Mouse (Mus musculus) embryonic facial prominence, embryonic 11.5 days (tissue): Measurements from ENCODE around the gene Ndufb7. TPM values are rescaled to one million over a fixed set of nuclear protein-coding genes. Genes with fewer than 3 reads are reported as not detected.

Source experiments
- ATAC-seq: fragments of 200-750 bp; cut with Nextera tagmentation; replicated peaks from 2 replicates; pipeline ENCODE4 v1.8.0; 2017; ENCODE audit warnings: low read depth; ENCODE audit not compliant: insufficient number of reproducible peaks, low FRiP score, low TSS enrichment
- DNase-seq: peaks from one replicate; pipeline ENCODE4 v3.0.0-alpha.2; 2015; ENCODE audit warnings: low spot score
- H3K27ac ChIP-seq: fragments of 300-500 bp; sonication (generic); replicated peaks from 2 replicates; pipeline ENCODE4 v1.5.1; 2014; ENCODE audit warnings: mild to moderate bottlenecking, low read depth, low read length, control low read depth
- H3K27me3 ChIP-seq: fragments of 300-500 bp; sonication (generic); 2 replicates; pipeline ENCODE4 v1.6.1; 2014; ENCODE audit warnings: mild to moderate bottlenecking, low read length, moderate library complexity, mixed read lengths; ENCODE audit not compliant: control insufficient read depth, insufficient read depth
- H3K36me3 ChIP-seq: fragments of 300-500 bp; sonication (generic); replicated peaks from 2 replicates; pipeline ENCODE4 v1.6.1; 2014; ENCODE audit warnings: low read depth, mild to moderate bottlenecking, low read length, moderate library complexity, mixed read lengths; ENCODE audit not compliant: control insufficient read depth, insufficient read depth
- H3K4me1 ChIP-seq: fragments of 300-500 bp; sonication (generic); 2 replicates; pipeline ENCODE4 v1.6.1; 2014; ENCODE audit warnings: low read length, mixed read lengths; ENCODE audit not compliant: control insufficient read depth, insufficient read depth
- H3K4me2 ChIP-seq: fragments of 300-500 bp; sonication (generic); 2 replicates; pipeline ENCODE4 v1.6.1; 2014; ENCODE audit warnings: low read depth, mild to moderate bottlenecking, control low read depth, low read length, moderate library complexity
- H3K4me3 ChIP-seq: fragments of 300-500 bp; sonication (generic); 2 replicates; pipeline ENCODE4 v1.5.1; 2014; ENCODE audit warnings: low read depth, low read length, control low read depth
- H3K9ac ChIP-seq: fragments of 300-500 bp; sonication (generic); replicated peaks from 2 replicates; pipeline ENCODE4 v1.6.1; 2014; ENCODE audit warnings: mild to moderate bottlenecking, control low read depth, low read length
- H3K9me3 ChIP-seq: fragments of 300-500 bp; sonication (generic); replicated peaks from 2 replicates; pipeline ENCODE4 v1.6.1; 2016; ENCODE audit warnings: mild to moderate bottlenecking, low read length, inconsistent platforms, mixed read lengths; ENCODE audit not compliant: control insufficient read depth
- WGBS: fragments of 180-500 bp; shearing (Covaris S2); extraction: QIAGEN DNeasy Blood & Tissue Kit; methylation state at CpG from one replicate; pipeline ENCODE4 v1.1.7; 2014; 5-methylcytosine and 5-hydroxymethylcytosine counted together
- polyA plus RNA-seq: library from polyadenylated mRNA; unstranded; fragments of >200 nt; fragmentation: Nextera tagmentation; extraction: Ambion mirVana; gene quantifications from 2 replicates; pipeline ENCODE4 v1.2.1, GENCODE M21; 2014

Ndufb7 gene
- polyA plus RNA-seq, 1 experiment from 2014 or later = 327 TPM

GRCm38 (mm10) chr8:83572246-83572812 is 5.9 kb downstream of the Ndufb7 start:
- ATAC-seq (no peak), DNase-seq (no peak)
- no peaks in the 10 kb centered on the region for H3K27me3 ChIP-seq
- no peak overlapping the region for H3K9ac ChIP-seq
- 92% methylated on average over 5 of the region's 5 CpGs for WGBS
- H3K36me3 ChIP-seq = peaks cover 11% of the 10 kb centered on the region
- no peaks in the 10 kb centered on the region for H3K9me3 ChIP-seq
- H3K27ac ChIP-seq = no peak overlapping the region
- no peak overlapping the region for H3K4me3 ChIP-seq
- H3K4me1 ChIP-seq = peaks cover 5% of the 10 kb centered on the region
- H3K4me2 ChIP-seq = no peak overlapping the region

DNA sequence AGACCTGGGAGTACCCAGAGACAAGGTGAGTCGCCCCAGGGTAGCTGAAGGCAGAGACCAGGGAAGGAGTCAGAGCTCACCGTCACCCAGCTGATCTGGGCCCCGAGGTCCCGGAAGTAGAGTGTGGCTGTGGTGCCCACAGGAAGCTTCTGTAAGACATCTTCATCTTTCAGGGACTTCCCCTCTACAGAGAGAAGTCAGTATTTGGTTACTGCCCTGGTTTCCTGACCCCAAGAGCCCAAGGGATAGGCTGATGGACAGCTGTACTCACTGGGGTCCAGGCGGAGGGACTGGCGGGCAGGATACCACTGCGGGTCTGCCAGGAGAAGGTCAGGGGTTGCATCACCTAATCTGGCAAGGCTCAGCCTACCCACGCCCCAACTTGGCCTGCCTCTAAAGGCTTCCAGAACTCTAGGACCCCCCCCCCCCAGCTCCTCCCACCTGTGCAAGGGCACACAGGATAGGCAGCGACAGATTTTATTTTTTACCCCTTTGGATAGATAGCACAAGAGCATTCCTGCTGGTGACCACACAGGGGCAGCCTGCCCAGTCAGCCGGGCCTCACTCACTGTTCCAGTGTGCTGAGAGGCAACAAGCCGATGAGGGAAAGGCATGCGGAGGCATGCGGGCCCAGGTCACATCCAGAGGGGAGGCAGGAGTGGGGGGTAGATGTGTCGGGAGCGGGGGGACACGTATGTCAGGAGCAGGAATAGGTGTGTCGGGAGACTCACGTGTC is 6.8 kb downstream of the Ndufb7 start:
- H3K4me1 ChIP-seq = peaks cover 9% of the 10 kb centered on the region
- WGBS = 72% methylated on average over 18 of the region's 18 CpGs

GRCm38 (mm10) chr8:83574631-83575315 is 8.3 kb downstream of the Ndufb7 start:
- Histone ChIP-seq H3K36me3 (peaks cover 11% of the 10 kb centered on the region), H3K27ac (no peak overlapping the region), H3K9me3 (no peaks in the 10 kb centered on the region), H3K9ac (no peak overlapping the region), H3K4me3 (no peak overlapping the region), H3K4me1 (peaks cover 11% of the 10 kb centered on the region), H3K27me3 (no peaks in the 10 kb centered on the region), H3K4me2 (no peak overlapping the region)
- DNase-seq = no peak
- no peak for ATAC-seq
- WGBS = 87% methylated on average over 15 of the region's 15 CpGs

More for the DNA sequence above, 6.8 kb downstream of the Ndufb7 start:
- H3K9ac ChIP-seq = no peak overlapping the region
- H3K9me3 ChIP-seq = no peaks in the 10 kb centered on the region
- peaks cover 11% of the 10 kb centered on the region for H3K36me3 ChIP-seq
- no peak overlapping the region for H3K4me3 ChIP-seq
- DNase-seq (no peak), ATAC-seq (no peak)
- H3K27ac ChIP-seq = no peak overlapping the region
- H3K27me3 ChIP-seq = no peaks in the 10 kb centered on the region
- H3K4me2 ChIP-seq = no peak overlapping the region

DNA sequence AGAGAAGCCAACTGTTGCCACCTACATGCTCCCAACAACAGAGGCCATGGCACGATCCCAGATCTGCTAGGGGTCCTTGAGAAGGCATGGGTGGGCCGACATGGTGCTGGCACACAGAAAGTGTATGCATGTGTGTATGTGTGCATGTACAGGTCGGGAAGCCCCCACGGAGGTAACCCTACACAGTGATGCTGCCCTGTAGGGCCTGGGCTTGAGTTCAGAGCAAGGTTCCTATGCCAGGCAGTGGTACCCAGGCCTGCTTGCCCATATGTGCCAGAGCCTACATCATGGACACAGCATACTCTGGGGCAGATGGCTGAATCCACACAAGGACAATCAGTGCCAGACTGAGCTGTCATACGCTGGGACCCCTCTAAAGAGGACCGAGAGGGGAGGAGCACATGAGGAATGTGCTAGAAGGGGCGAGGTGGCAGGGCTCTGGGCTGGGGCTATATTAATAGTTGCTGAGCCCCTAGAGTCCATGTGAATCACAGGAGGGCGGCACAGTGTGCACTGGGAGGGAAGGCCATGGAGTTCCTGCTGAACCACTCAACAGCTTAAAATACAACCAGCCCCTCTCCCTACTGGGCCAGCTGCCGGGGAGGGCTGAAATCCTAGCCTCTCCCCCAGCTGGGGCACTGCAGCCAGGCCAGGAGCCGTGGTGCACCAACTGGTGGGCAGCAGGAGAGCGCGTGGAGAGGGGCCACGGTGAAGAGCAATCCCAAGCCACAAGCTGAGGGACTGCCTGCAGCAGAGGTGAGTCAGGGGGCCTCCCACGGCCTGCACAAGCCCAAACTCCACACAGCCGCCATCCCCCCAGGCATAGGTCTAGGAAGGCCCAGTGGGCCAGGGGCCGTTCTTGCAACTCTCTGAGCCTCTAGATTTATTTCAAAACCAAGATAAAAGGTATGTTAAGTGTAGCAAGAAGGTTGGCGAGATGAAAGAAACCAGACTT is 9.4 kb downstream of the Ndufb7 start:
- peaks cover 9% of the 10 kb centered on the region; the same call in 1 of the 2 replicates for H3K36me3 ChIP-seq
- DNase-seq (no peak), ATAC-seq (0 out of 2 replicates have a peak, but pooled peaks have one; percentile 5)
- H3K4me1 ChIP-seq = peaks cover 11% of the 10 kb centered on the region
- no peak overlapping the region for H3K9ac ChIP-seq
- H3K9me3 ChIP-seq = no peaks in the 10 kb centered on the region
- H3K27ac ChIP-seq = 0 out of 2 replicates have a peak overlapping the region, but pooled peaks have one; percentile 5
- 68% methylated on average over 17 of the region's 17 CpGs for WGBS
- no peak overlapping the region for H3K4me2 ChIP-seq
- no peaks in the 10 kb centered on the region for H3K27me3 ChIP-seq
- no peak overlapping the region for H3K4me3 ChIP-seq

GRCm38 (mm10) chr8:83576516-83576895 is 10.0 kb downstream of the Ndufb7 start:
- 49% methylated on average over 3 of the region's 4 CpGs for WGBS
- H3K36me3 ChIP-seq = peaks cover 4% of the 10 kb centered on the region; the same call in 1 of the 2 replicates
- H3K4me2 ChIP-seq = no peak overlapping the region
- no peak overlapping the region for H3K9ac ChIP-seq
- no peaks in the 10 kb centered on the region for H3K9me3 ChIP-seq
- no peak overlapping the region for H3K4me3 ChIP-seq
- ATAC-seq = no peak
- H3K27me3 ChIP-seq = no peaks in the 10 kb centered on the region
- DNase-seq = no peak
- H3K4me1 ChIP-seq = peaks cover 11% of the 10 kb centered on the region
- H3K27ac ChIP-seq = 0 out of 2 replicates have a peak overlapping the region, but pooled peaks have one; percentile 5

DNA sequence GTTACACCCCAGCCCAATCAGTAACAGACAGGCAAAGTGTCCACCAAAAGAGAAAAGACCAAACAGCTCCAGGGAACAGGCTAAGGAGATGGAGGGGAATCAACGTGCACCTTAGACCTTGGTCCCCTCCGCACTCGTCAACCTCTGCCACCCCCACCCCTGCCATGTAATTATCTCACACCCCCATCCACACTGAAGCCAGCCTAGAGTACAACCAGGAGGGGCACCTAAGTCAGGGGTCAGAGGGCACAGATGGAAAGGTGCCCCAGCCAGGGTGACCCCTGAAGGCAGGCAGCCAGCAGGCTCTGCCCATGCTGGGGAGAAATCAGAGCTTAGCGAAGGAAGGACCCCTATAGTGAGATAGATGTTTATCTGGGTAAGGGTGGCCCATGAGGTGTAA is 10.4 kb downstream of the Ndufb7 start:
- Histone ChIP-seq H3K9ac (no peak overlapping the region), H3K27me3 (no peaks in the 10 kb centered on the region), H3K36me3 (peaks cover under 1% of the 10 kb centered on the region; the same call in 1 of the 2 replicates), H3K4me1 (peaks cover 11% of the 10 kb centered on the region), H3K4me2 (no peak overlapping the region), H3K9me3 (no peaks in the 10 kb centered on the region), H3K27ac (no peak overlapping the region), H3K4me3 (no peak overlapping the region)
- 35% methylated on average over 4 of the region's 4 CpGs for WGBS
- DNase-seq (no peak), ATAC-seq (no peak)

DNA sequence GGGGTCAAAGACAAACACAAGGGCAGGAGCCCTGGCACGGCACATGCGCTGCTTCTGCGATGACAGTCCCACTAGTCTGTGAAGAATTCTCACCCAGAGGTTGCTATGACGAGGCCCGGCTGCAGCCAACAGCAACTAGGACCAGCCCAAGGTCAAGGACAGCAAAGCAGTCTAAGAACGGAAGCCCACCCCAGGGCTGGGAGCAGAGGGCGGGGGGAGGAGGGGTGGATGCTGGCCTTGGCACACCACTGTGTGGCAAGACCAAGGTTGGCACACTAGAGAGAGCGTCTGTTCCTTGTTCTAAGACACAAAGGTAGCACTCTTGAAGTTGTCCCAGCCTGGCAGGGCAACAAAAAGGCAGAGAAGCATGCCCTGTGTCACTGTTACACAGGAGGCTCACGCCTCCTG is 10.9 kb downstream of the Ndufb7 start:
- Histone ChIP-seq H3K9ac (no peak overlapping the region), H3K27me3 (no peaks in the 10 kb centered on the region), H3K27ac (no peak overlapping the region), H3K9me3 (no peaks in the 10 kb centered on the region), H3K4me3 (no peak overlapping the region), H3K36me3 (no peaks in the 10 kb centered on the region), H3K4me2 (no peak overlapping the region), H3K4me1 (peaks cover 11% of the 10 kb centered on the region)
- 45% methylated on average over 9 of the region's 9 CpGs for WGBS
- no peak for DNase-seq
- ATAC-seq = no peak
